Mouse (Mus musculus): ENCODE results near the gene Psors1c2. TPM values are rescaled to one million over a fixed set of nuclear protein-coding genes. Genes with fewer than 3 reads are reported as not detected.

Gene Psors1c2
- 0.98 and 1.2 TPM in 2 replicates for polyA plus RNA-seq (2012; rRNA removed)

DNA sequence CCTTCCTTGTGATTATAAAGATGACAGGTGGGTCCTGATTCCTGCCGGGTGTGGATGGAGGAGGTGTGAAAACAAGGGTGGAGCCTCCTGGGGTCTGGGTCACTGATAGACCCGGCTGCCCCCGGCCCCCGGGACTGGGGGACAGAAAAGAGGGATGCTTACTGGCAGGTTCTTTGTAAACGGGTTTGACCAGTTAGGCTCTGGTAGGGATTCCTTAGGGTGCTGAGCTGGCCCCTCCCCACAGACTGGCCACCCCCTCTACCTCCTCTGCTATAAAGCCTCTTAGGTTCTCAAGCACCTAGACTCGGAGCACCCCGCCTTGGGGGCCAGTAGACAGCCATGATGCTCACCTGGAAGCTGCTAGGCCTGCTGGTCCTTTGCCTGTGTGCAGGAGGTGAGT, at the start of gene Psors1c2:
TSS of gene Psors1c2 (plus strand) at position 301 of the 400 bp plus-strand sequence.
- TF ChIP-seq CTCF (IDR thresholded peaks at IDR 0.05; ENCODE audit: borderline replicate concordance, extremely low read depth, insufficient read depth, insufficient read length) (no peak), POLR2A (IDR thresholded peaks at IDR 0.05; ENCODE audit: borderline replicate concordance, extremely low read depth, insufficient read depth, insufficient read length, poor library complexity, severe bottlenecking) (no peak)

DNA sequence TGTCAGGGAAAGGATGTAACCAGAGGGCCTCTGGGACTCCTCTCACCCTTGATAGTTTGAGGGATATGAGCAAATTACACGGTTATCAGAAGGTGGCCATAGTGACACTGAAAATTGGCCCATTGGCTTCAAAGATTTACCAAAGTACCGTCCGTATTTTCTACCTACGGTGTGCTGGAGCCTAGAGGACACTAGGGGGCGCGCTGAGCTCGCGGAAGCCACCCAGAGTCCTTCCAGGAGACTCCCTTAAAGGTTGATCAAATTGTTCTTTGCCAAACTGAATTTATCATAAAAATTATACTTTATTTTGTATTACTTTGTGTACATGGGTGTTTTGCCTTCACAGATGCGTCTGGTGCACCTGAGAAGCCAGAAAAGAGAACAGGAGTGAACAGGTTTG, 48.9 kb upstream of the Psors1c2 start:
- TF ChIP-seq CTCF (IDR thresholded peaks at IDR 0.05; ENCODE audit: borderline replicate concordance, extremely low read depth, insufficient read depth, insufficient read length): peak; percentile 94
- no peak for TF ChIP-seq POLR2A (IDR thresholded peaks at IDR 0.05; ENCODE audit: borderline replicate concordance, extremely low read depth, insufficient read depth, insufficient read length, poor library complexity, severe bottlenecking)
- DNase-seq (ENCODE audit: low read depth): peak; percentile 73

More for the DNA sequence above, at the start of gene Psors1c2:
- no peak for DNase-seq (ENCODE audit: low read depth)

DNA sequence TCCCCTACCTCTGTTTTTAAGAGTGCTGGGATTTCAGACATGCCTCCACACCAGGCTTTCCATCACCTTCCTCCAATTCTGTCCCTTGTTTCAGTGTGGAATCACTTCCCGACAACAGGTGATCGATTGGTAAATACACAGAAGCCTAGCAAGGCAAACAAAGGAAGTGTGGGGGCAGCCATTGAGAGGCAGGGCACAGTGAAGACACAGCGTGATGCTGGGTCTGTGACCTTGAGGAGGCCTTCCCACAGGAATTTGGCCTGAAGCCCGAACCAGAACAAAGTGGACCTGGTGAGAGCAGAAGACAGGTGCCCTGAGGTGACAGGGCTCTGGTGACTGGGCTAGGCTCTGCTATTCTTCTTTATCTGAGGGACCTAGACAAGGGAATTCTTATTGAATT, 47.3 kb upstream of the Psors1c2 start:
- no peak for DNase-seq (ENCODE audit: low read depth)

DNA sequence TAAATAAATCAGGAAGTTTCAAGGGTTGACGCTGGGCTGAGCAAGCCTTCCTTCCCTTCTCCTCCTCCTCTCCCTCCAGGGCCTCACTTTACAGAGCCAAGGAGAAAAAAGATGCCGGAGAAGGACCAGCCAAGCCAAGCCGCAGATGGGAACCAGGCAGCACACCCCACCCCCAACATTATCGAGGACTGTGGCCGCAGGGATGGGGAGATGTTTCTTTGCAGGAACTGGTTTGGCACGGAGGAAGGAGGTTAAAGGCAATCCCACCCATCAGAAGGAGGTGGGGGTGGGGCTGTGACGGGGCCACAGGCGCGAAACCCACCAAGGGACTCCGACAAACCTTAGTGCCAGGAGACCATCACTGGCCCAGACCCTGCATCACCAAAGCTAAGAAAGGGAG, 46.3 kb upstream of the Psors1c2 start:
- DNase-seq (ENCODE audit: low read depth): no peak
- TF ChIP-seq POLR2A (IDR thresholded peaks at IDR 0.05; ENCODE audit: borderline replicate concordance, extremely low read depth, insufficient read depth, insufficient read length, poor library complexity, severe bottlenecking): no peak
- TF ChIP-seq CTCF (IDR thresholded peaks at IDR 0.05; ENCODE audit: borderline replicate concordance, extremely low read depth, insufficient read depth, insufficient read length): no peak

More for the DNA sequence above, 47.3 kb upstream of the Psors1c2 start:
- TF ChIP-seq CTCF (IDR thresholded peaks at IDR 0.05; ENCODE audit: borderline replicate concordance, extremely low read depth, insufficient read depth, insufficient read length): no peak
- TF ChIP-seq POLR2A (IDR thresholded peaks at IDR 0.05; ENCODE audit: borderline replicate concordance, extremely low read depth, insufficient read depth, insufficient read length, poor library complexity, severe bottlenecking): no peak

DNA sequence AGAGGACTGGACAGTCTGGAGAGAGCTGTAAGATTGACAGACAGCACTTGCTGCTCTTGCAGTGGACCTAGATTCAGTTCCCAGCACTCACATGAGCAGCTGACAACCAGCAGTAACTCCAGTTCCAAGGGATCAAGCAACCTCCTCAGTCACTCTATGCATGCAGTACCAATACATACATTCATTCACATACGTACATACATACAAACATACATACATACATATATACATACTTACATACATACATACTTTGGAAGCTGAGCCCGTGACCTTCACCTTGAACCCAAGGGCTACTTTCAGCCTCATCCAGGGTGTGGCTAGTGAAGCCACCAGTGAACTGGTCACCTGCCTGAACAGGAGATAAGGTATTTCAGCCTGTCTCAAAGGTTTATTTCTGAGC, 45.0 kb upstream of the Psors1c2 start:
- TF ChIP-seq CTCF (IDR thresholded peaks at IDR 0.05; ENCODE audit: borderline replicate concordance, extremely low read depth, insufficient read depth, insufficient read length): no peak
- TF ChIP-seq POLR2A (IDR thresholded peaks at IDR 0.05; ENCODE audit: borderline replicate concordance, extremely low read depth, insufficient read depth, insufficient read length, poor library complexity, severe bottlenecking): no peak
- no peak for DNase-seq (ENCODE audit: low read depth)

DNA sequence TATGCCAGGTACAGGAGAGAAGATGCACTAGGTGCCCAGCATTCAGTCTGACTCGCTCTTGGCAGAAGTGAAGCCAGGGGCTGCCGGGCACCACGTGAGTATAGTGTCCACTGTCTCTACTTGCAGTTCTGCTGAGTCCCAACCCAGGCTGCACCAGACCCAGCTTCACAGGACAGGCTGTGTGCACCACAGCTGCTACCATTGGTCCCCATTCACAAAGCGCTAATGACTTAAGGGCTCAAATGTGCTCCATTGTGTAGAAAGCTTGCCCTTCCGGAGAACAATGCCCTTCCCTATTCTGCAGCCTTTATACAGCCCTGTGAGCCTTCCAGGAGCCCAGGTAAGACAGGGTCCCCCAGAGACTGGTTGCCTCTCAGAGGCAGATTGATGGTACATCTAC, 42.7 kb upstream of the Psors1c2 start:
- no peak for TF ChIP-seq POLR2A (IDR thresholded peaks at IDR 0.05; ENCODE audit: borderline replicate concordance, extremely low read depth, insufficient read depth, insufficient read length, poor library complexity, severe bottlenecking)
- no peak for TF ChIP-seq CTCF (IDR thresholded peaks at IDR 0.05; ENCODE audit: borderline replicate concordance, extremely low read depth, insufficient read depth, insufficient read length)
- no peak for DNase-seq (ENCODE audit: low read depth)

DNA sequence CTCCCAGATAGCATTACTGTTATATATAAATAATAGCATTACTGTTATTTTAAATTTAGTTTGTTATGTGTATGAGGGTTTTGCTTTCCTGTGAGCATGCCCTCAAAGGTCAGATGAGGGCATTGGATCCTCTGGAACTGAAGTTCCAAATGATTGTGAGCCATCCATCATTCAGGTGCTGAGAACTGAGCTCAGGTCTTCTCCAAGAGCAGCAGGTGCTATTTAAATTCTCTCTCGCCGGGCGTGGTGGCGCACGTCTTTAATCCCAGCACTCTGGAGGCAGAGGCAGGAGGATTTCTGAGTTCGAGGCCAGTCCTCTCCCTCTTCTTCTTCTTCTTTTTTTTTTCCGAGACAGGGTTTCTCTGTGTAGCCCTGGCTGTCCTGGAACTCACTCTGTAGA, 35.9 kb upstream of the Psors1c2 start:
- TF ChIP-seq POLR2A (IDR thresholded peaks at IDR 0.05; ENCODE audit: borderline replicate concordance, extremely low read depth, insufficient read depth, insufficient read length, poor library complexity, severe bottlenecking) (no peak), CTCF (IDR thresholded peaks at IDR 0.05; ENCODE audit: borderline replicate concordance, extremely low read depth, insufficient read depth, insufficient read length) (no peak)

DNA sequence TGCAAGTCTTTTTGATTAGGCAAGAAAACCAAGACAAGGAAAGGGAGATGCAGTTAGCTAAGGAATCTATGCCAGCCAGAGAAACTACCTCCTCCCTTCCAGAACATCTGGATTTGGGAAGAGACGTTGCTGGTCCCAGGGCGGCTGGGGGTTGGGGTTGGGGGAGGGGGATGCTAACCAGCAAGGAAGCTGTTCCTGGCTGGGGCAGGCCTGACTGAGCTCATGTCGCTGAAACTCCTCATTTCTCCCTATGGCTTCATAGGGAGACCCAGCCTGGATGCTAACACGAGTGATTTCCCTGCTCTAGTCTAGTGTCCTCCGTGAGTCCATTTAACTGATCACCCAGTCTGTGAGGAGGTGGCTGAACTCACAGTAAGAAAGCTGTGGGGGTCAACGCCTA, 30.8 kb upstream of the Psors1c2 start:
- TF ChIP-seq CTCF (IDR thresholded peaks at IDR 0.05; ENCODE audit: borderline replicate concordance, extremely low read depth, insufficient read depth, insufficient read length) (no peak), POLR2A (IDR thresholded peaks at IDR 0.05; ENCODE audit: borderline replicate concordance, extremely low read depth, insufficient read depth, insufficient read length, poor library complexity, severe bottlenecking) (no peak)
- no peak for DNase-seq (ENCODE audit: low read depth)

More for the DNA sequence above, 35.9 kb upstream of the Psors1c2 start:
- DNase-seq (ENCODE audit: low read depth): no peak

DNA sequence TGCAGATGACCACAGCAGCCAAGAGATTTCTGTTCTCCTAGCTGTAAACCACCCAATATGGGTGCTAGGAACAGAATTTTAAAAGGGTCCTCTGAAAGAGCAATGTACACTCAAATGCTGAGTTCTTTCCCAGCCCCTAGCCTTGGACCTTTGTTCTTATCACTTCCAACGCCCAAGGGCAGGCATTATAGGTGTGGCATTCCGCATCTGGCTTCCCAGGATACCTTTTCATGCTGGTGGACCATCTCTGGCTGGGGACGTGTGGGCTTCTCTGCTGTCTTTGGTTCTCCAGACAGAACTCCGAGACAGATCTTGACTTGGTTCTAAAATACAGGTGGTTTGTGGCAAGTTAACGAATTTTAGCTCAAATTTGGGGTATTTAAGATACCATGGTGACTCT, 30.2 kb upstream of the Psors1c2 start:
- no peak for DNase-seq (ENCODE audit: low read depth)
- TF ChIP-seq CTCF (IDR thresholded peaks at IDR 0.05; ENCODE audit: borderline replicate concordance, extremely low read depth, insufficient read depth, insufficient read length) (no peak), POLR2A (IDR thresholded peaks at IDR 0.05; ENCODE audit: borderline replicate concordance, extremely low read depth, insufficient read depth, insufficient read length, poor library complexity, severe bottlenecking) (no peak)

DNA sequence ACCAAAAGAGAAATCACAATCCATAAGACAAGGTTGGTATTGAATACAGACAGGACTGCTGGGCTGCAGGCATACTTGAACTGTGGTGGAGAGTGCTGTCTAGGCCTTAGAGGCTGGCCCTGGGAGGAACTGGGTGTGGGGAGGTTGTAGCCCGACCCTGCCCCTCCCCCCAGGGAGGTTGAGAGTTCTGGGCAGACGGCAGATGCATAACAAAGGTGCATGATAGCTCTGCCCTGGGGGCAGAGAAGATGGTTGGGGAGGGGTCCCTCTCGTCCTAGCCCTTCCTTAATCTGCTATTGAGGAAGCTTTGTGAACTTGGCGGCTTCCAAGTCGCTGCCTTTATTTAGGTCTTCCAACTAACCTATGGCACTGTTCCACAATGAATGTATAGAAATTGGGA, 29.2 kb upstream of the Psors1c2 start:
- TF ChIP-seq CTCF (IDR thresholded peaks at IDR 0.05; ENCODE audit: borderline replicate concordance, extremely low read depth, insufficient read depth, insufficient read length) (no peak), POLR2A (IDR thresholded peaks at IDR 0.05; ENCODE audit: borderline replicate concordance, extremely low read depth, insufficient read depth, insufficient read length, poor library complexity, severe bottlenecking) (no peak)
- DNase-seq (ENCODE audit: low read depth): no peak

DNA sequence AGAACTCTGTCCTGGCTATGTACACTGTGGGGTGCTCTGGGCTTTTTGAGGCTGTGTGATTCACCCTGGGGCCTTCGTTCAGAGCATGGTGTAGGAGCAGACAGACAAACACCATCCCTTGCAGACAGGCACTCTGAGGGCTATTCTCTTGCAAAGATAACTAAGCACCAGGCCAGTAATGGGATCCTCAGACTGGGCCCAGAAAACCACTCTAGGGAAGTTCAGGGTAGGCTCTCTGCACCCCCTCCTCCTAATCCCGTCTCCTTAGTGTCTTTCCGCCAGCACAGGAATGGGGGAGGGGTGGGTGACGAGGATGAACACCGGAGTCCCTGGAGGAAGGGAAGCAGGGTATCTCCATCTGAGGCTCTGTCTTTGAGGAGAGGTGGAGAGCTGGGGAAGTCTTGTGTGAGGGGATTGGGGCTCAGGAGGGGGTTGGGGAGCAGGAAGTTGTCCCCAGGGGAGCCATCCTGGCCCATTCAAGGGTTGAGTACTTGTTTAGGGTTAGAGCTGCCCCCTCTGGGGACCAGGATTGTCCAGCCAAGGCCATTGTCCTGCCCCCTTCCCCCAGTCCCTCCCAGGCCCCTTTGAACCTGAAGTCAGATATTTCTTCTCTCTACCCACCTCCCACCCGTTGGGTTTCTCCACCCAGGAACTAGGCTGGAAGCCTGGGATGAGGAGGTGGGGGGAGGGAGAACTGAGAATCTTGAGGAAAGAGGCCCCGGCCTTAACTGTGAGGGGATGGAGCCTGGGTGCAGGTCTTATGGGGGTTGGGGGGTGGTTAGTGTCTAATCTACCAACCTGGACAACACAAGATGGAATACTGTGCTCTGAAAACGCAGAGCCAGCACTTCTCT, 28.1 kb upstream of the Psors1c2 start:
- TF ChIP-seq POLR2A (IDR thresholded peaks at IDR 0.05; ENCODE audit: borderline replicate concordance, extremely low read depth, insufficient read depth, insufficient read length, poor library complexity, severe bottlenecking): no peak
- TF ChIP-seq CTCF (IDR thresholded peaks at IDR 0.05; ENCODE audit: borderline replicate concordance, extremely low read depth, insufficient read depth, insufficient read length): no peak
- no peak for DNase-seq (ENCODE audit: low read depth)

DNA sequence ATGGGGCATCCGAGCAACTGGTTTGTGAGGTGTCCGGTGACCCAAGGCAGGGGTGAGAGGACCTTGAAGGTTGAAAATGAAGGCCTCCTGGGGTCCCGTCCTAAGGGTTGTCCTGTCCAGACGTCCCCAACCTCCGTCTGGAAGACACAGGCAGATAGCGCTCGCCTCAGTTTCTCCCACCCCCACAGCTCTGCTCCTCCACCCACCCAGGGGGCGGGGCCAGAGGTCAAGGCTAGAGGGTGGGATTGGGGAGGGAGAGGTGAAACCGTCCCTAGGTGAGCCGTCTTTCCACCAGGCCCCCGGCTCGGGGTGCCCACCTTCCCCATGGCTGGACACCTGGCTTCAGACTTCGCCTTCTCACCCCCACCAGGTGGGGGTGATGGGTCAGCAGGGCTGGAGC, 27.2 kb upstream of the Psors1c2 start, which contains the start of gene Pou5f1:
TSS of gene Pou5f1 (plus strand) at position 243 of the 400 bp plus-strand sequence.
- no peak for DNase-seq (ENCODE audit: low read depth)
- TF ChIP-seq POLR2A (IDR thresholded peaks at IDR 0.05; ENCODE audit: borderline replicate concordance, extremely low read depth, insufficient read depth, insufficient read length, poor library complexity, severe bottlenecking): no peak
- TF ChIP-seq CTCF (IDR thresholded peaks at IDR 0.05; ENCODE audit: borderline replicate concordance, extremely low read depth, insufficient read depth, insufficient read length): no peak

All from brain, embryonic 14.5 days (tissue).